Mouse (Mus musculus) intestine, embryonic 16.5 days (tissue): ENCODE data around the gene Ryk. TPM values are rescaled to one million over a fixed set of nuclear protein-coding genes. Genes with fewer than 3 reads are reported as not detected.
A peak's percentile ranks its signal among the peaks of the same experiment; 100 is the strongest.

ENCODE experiments used
- ATAC-seq: fragments of 200-750 bp; cut with Nextera tagmentation; 2 replicates; pipeline ENCODE4 v1.8.0; 2017; ENCODE audit warnings: moderate TSS enrichment, moderate library complexity
- H3K27ac ChIP-seq: fragments of 300-500 bp; sonication (generic); 2 replicates; pipeline ENCODE4 v1.5.1; 2014; ENCODE audit warnings: mild to moderate bottlenecking, low read length
- H3K27me3 ChIP-seq: fragments of 300-500 bp; sonication (generic); replicated peaks from 2 replicates; pipeline ENCODE4 v1.6.1; 2014; ENCODE audit warnings: low read length, control low read depth, mixed read lengths; ENCODE audit not compliant: control insufficient read depth, insufficient read depth
- H3K36me3 ChIP-seq: fragments of 300-500 bp; sonication (generic); 2 replicates; pipeline ENCODE4 v1.6.1; 2014; ENCODE audit warnings: low read length, control low read depth; ENCODE audit not compliant: control insufficient read depth, insufficient read depth
- H3K4me1 ChIP-seq: fragments of 300-500 bp; sonication (generic); 2 replicates; pipeline ENCODE4 v1.6.1; 2014; ENCODE audit warnings: low read length, control low read depth, mixed read lengths; ENCODE audit not compliant: control insufficient read depth, insufficient read depth
- H3K4me2 ChIP-seq: fragments of 300-500 bp; sonication (generic); 2 replicates; pipeline ENCODE4 v1.6.1; 2014; ENCODE audit warnings: low read depth, low read length, control low read depth
- H3K4me3 ChIP-seq: fragments of 300-500 bp; sonication (generic); 2 replicates; pipeline ENCODE4 v1.5.1; 2014; ENCODE audit warnings: mild to moderate bottlenecking, low read length
- H3K9ac ChIP-seq: fragments of 300-500 bp; sonication (generic); 2 replicates; pipeline ENCODE4 v1.6.1; 2014; ENCODE audit warnings: low read depth, low read length
- H3K9me3 ChIP-seq: fragments of 300-500 bp; sonication (generic); 2 replicates; pipeline ENCODE4 v1.6.1; 2016; ENCODE audit warnings: low read length, control low read depth; ENCODE audit not compliant: control insufficient read depth
- WGBS: fragments of 180-500 bp; shearing (Covaris S2); extraction: QIAGEN DNeasy Blood & Tissue Kit; methylation state at CpG from one replicate; pipeline ENCODE4 v1.1.7; 2014; 5-methylcytosine and 5-hydroxymethylcytosine counted together
- polyA plus RNA-seq: library from polyadenylated mRNA; unstranded; fragments of >200 nt; fragmentation: Nextera tagmentation; extraction: Ambion mirVana; gene quantifications from 2 replicates; pipeline ENCODE4 v1.2.1, GENCODE M21; 2015

Ryk gene
- polyA plus RNA-seq, 1 experiment from 2014 or later = 13.5 TPM

DNA sequence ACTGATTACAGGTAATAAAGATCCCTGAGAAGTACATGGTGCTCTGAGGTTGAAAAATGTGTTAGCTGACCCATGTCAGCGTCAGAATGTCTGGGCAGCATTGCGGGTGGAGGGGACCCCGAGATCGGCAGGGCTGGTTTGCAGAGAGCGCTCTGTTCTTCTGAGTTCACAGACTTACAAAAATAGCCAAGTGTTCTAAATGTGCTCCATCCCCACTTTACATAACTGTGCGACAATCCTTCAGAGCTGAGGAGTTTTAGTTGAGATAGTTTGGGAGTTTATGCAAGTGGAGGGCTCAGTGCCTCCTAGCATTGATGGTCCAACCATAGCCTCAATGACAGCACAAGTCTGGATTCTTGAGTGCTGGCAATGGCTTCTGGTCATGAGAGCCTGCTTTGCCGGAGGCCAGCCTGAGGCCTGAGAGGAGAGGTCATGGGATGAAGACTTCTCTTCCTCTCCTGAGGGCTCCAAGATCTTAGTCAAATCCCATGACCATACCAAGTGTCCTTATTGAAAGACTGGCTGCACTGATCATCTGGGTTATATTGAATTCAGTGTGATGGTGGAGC is 88.2 kb downstream of the Ryk start:
- Histone ChIP-seq H3K27me3 (no peaks in the 10 kb centered on the region), H3K27ac (no peak overlapping the region), H3K9ac (no peak overlapping the region), H3K36me3 (no peaks in the 10 kb centered on the region), H3K4me3 (no peak overlapping the region), H3K9me3 (no peaks in the 10 kb centered on the region), H3K4me1 (peaks cover 8% of the 10 kb centered on the region; the same call in 1 of the 2 replicates), H3K4me2 (no peak overlapping the region)
- WGBS = 95% methylated on average over 7 of the region's 7 CpGs
- ATAC-seq = no peak

DNA sequence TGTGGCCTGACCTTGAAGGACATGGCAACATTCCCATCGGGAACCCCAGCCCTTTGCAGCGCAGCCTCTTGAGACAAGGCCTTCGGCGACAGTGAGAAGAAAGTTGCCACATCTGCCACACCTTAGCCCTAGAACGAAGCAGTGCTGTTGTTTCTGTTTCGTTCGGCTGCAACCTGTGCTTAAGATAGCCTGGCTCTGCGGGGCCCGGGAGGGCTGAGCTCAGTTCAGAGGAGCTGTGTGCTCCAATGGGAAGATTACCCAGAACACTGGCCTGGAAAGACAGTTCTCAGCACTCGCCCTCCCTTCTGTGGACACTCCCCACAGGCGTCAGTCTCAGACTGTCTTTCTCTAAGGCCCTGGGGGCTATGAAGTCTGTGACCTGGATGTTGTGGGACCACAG is 89.1 kb downstream of the Ryk start:
- ATAC-seq = peak; percentile 59
- Histone ChIP-seq H3K9ac (peak overlapping the region; percentile 38; the same call in 1 of the 2 replicates), H3K9me3 (no peaks in the 10 kb centered on the region), H3K27me3 (no peaks in the 10 kb centered on the region), H3K36me3 (no peaks in the 10 kb centered on the region), H3K4me3 (no peak overlapping the region), H3K27ac (peak overlapping the region; percentile 53), H3K4me1 (peaks cover 8% of the 10 kb centered on the region; the same call in 1 of the 2 replicates), H3K4me2 (no peak overlapping the region)
- 69% methylated on average over 11 of the region's 11 CpGs for WGBS

DNA sequence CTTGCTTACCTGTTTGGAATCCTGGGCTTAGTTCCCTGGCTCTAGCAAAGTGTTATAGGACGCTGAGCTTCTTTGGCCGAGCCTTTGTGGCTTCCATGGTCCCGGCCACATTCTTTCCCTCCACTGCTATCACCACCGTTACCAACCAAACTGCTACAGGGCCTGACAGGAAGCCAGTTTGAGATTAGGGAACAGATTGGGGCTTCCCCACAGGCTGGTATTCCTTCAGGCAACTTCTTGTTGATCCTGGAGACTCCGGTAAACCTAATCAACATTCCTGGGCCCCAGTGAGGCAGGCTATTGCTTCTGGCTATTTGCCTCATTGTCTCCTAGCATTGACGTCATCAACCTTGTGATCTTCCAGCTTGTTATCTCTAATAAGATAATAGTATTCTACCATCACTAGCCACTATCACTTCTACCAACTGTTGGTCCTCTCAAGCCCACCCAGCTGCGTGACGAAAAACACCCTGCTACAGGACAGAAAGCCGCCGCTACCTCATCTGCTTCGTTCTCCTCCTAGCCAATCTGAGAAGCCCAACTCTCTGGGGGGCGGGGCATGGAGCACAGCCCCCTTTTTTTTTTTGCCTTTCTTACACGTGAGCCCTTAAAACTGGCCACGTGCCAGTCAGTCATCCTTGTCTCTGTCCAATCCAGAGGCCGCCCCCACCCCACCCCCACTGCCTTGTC is 90.1 kb downstream of the Ryk start:
- H3K4me3 ChIP-seq = no peak overlapping the region
- ATAC-seq = no peak
- no peak overlapping the region for H3K4me2 ChIP-seq
- H3K36me3 ChIP-seq = no peaks in the 10 kb centered on the region
- no peaks in the 10 kb centered on the region for H3K9me3 ChIP-seq
- no peak overlapping the region for H3K9ac ChIP-seq
- peaks cover 8% of the 10 kb centered on the region; the same call in 1 of the 2 replicates for H3K4me1 ChIP-seq
- H3K27ac ChIP-seq = peak overlapping the region; percentile 53
- H3K27me3 ChIP-seq = no peaks in the 10 kb centered on the region
- WGBS = 64% methylated on average over 15 of the region's 15 CpGs

DNA sequence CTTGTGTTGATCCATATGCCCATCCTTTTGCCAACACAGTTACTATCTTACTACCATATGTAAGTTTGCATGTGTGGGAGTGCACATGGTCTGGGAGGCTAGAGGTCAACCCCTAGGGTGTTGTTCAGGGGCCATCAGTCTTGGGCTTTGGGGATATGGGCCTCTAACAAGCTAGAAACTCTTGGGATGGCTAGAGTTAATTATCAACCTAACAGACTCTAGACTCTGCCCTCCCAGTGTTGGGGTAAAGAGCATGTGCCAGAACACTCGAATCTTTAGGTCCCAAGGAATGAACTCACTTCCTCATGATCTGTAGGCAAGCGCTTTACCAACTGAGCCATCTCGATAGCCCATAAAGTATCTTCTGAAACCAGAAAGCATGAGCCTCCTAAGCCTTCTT is 91.4 kb downstream of the Ryk start:
- WGBS = 62% methylated on average over 3 of the region's 3 CpGs
- H3K4me1 ChIP-seq = peaks cover 8% of the 10 kb centered on the region; the same call in 1 of the 2 replicates
- H3K4me2 ChIP-seq = no peak overlapping the region
- H3K36me3 ChIP-seq = no peaks in the 10 kb centered on the region
- peak overlapping the region; percentile 80 for H3K27ac ChIP-seq
- no peaks in the 10 kb centered on the region for H3K27me3 ChIP-seq
- H3K9me3 ChIP-seq = no peaks in the 10 kb centered on the region
- H3K9ac ChIP-seq = no peak overlapping the region
- H3K4me3 ChIP-seq = no peak overlapping the region
- peak; percentile 90 for ATAC-seq

- 66% methylated on average over 6 of the region's 6 CpGs for WGBS
- H3K4me2 ChIP-seq = no peak overlapping the region
These were observed 95.1 kb downstream of the Ryk start for GRCm38 (mm10) chr9:102929776-102930175.

GRCm38 (mm10) chr9:102933925-102934721 is 99.4 kb downstream of the Ryk start:
- Histone ChIP-seq H3K4me2 (peak overlapping the region; percentile 47), H3K4me3 (peak overlapping the region; percentile 33), H3K36me3 (no peaks in the 10 kb centered on the region), H3K4me1 (0 out of 2 replicates have a peak, but pooled peaks cover 7% of the 10 kb centered on the region), H3K27me3 (no peaks in the 10 kb centered on the region), H3K9ac (no peak overlapping the region), H3K9me3 (no peaks in the 10 kb centered on the region), H3K27ac (peak overlapping the region; percentile 54)
- 24% methylated on average over 20 of the region's 20 CpGs for WGBS
- peak; percentile 98 for ATAC-seq

More at GRCm38 (mm10) chr9:102929776-102930175, 95.1 kb downstream of the Ryk start:
- 0 out of 2 replicates have a peak, but pooled peaks cover 7% of the 10 kb centered on the region for H3K4me1 ChIP-seq
- no peaks in the 10 kb centered on the region for H3K27me3 ChIP-seq
- H3K36me3 ChIP-seq = no peaks in the 10 kb centered on the region
- no peaks in the 10 kb centered on the region for H3K9me3 ChIP-seq
- ATAC-seq = no peak
- H3K27ac ChIP-seq = no peak overlapping the region
- H3K9ac ChIP-seq = no peak overlapping the region
- H3K4me3 ChIP-seq = no peak overlapping the region

GRCm38 (mm10) chr9:102942221-102942620 is 107.5 kb downstream of the Ryk start:
- Histone ChIP-seq H3K27ac (no peak overlapping the region), H3K36me3 (no peaks in the 10 kb centered on the region), H3K4me1 (no peaks in the 10 kb centered on the region), H3K9me3 (no peaks in the 10 kb centered on the region), H3K4me3 (no peak overlapping the region), H3K4me2 (no peak overlapping the region), H3K27me3 (no peaks in the 10 kb centered on the region), H3K9ac (no peak overlapping the region)
- no peak for ATAC-seq
- WGBS = 75% methylated on average over 4 of the region's 4 CpGs

DNA sequence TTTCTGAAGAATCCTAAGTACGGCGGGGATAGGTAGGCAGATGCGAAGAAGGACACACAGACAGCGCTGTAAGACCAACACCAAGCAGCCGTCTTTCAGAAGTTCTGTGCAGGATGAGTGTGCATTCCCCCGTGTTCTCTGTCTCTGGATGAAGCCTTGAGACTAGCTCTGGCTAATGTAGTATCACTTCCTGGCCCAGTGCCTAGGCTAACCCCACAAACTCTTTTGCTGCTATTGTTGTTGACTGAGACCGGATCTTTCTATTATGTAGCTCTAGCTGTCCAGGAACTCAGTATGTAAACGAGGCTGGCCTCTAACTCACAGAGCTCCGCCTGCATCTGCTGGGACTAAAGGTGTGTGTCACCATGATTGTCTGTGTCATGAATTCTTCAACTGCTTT is 110.2 kb downstream of the Ryk start:
- no peak overlapping the region for H3K9ac ChIP-seq
- WGBS = 84% methylated on average over 9 of the region's 9 CpGs
- no peak overlapping the region for H3K27ac ChIP-seq
- no peaks in the 10 kb centered on the region for H3K9me3 ChIP-seq
- no peak for ATAC-seq
- no peaks in the 10 kb centered on the region for H3K36me3 ChIP-seq
- H3K27me3 ChIP-seq = no peaks in the 10 kb centered on the region
- H3K4me1 ChIP-seq = no peaks in the 10 kb centered on the region
- no peak overlapping the region for H3K4me3 ChIP-seq
- H3K4me2 ChIP-seq = no peak overlapping the region

GRCm38 (mm10) chr9:102946469-102947015 is 111.8 kb downstream of the Ryk start:
- WGBS = 83% methylated on average over 12 of the region's 12 CpGs
- Histone ChIP-seq H3K4me3 (no peak overlapping the region), H3K4me1 (no peaks in the 10 kb centered on the region), H3K4me2 (no peak overlapping the region), H3K9ac (no peak overlapping the region), H3K36me3 (no peaks in the 10 kb centered on the region), H3K9me3 (no peaks in the 10 kb centered on the region), H3K27ac (no peak overlapping the region), H3K27me3 (no peaks in the 10 kb centered on the region)
- ATAC-seq = no peak
